Mouse (Mus musculus): ENCODE data around the gene Exog. TPM values are rescaled to one million over a fixed set of nuclear protein-coding genes. Genes with fewer than 3 reads are reported as not detected.

The Exog gene
- polyA plus RNA-seq, 1 experiment from 2014 or later = 50.7 TPM

GRCm38 (mm10) chr9:119514986-119515385 lies 70.2 kb downstream of the Exog start:
- ATAC-seq = no peak
- H3K4me3 ChIP-seq (replicated peaks) = no peak overlapping the region
- 91% methylated on average over 8 of the region's 8 CpGs for WGBS
- peaks cover 18% of the 10 kb centered on the region for H3K4me1 ChIP-seq (replicated peaks)
- H3K4me2 ChIP-seq (replicated peaks) = no peak overlapping the region
- H3K36me3 ChIP-seq = no peaks in the 10 kb centered on the region
- no peaks in the 10 kb centered on the region for H3K9me3 ChIP-seq
- H3K27me3 ChIP-seq = peaks cover 90% of the 10 kb centered on the region
- no peak overlapping the region for H3K9ac ChIP-seq (replicated peaks)
- H3K27ac ChIP-seq = no peak overlapping the region

Other genes with a start within 250 kb of the Exog start
- gene Slc22a13, start 235.8 kb upstream of the Exog start, polyA plus RNA-seq (2015; fragmentation: Nextera tagmentation; extraction: Ambion mirVana) = not detected in 2 replicates
- gene Oxsr1, start 122.5 kb upstream of the Exog start, polyA plus RNA-seq (2015; fragmentation: Nextera tagmentation; extraction: Ambion mirVana) = 13.0 and 13.7 TPM in 2 replicates
- gene Acaa1a, start 105.3 kb upstream of the Exog start, polyA plus RNA-seq (2015; fragmentation: Nextera tagmentation; extraction: Ambion mirVana) = 93.1 and 100 TPM in 2 replicates
- 4.5 and 4.7 TPM in 2 replicates for gene Myd88, start 103.5 kb upstream of the Exog start, polyA plus RNA-seq (2015; fragmentation: Nextera tagmentation; extraction: Ambion mirVana)
- 1.9 and 3.4 TPM in 2 replicates for gene Xylb, start 87.6 kb upstream of the Exog start, polyA plus RNA-seq (2015; fragmentation: Nextera tagmentation; extraction: Ambion mirVana)
- 0.11 TPM in 1 of 2 replicates, not detected in the other for gene Slc22a14, start 79.4 kb upstream of the Exog start, polyA plus RNA-seq (2015; fragmentation: Nextera tagmentation; extraction: Ambion mirVana)
- 58.7 and 66.2 TPM in 2 replicates for gene Acvr2b, start 42.8 kb upstream of the Exog start, polyA plus RNA-seq (2015; fragmentation: Nextera tagmentation; extraction: Ambion mirVana)
- gene Scn5a, start 134.1 kb downstream of the Exog start, polyA plus RNA-seq (2015; fragmentation: Nextera tagmentation; extraction: Ambion mirVana) = 0.14 and 0.20 TPM in 2 replicates